Mouse (Mus musculus): ENCODE measurements around the gene Mia.
A peak's percentile ranks its signal among the peaks of the same experiment; 100 is the strongest.

Gene Mia

DNA sequence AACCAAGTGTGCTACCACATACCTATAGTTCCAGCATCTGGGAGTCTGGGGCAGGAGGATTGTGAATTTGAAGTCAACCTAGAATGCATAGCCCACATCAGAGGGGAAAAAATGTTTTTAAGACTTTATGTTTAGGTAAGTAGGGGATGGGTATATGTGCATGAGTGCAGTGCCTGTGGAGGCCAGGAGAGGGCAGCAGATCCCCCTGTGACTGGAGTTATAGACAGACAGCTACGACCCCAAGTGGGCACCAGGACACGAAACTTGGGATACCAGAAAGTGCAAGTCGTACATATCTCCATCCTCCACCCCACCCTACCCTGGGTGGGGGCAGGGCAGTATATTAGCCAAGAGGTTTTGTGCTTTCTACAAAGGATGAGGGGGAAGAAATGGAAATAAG lies 4.0 kb upstream of the Mia start:
- DNase-seq: peak; percentile 44 to 47

DNA sequence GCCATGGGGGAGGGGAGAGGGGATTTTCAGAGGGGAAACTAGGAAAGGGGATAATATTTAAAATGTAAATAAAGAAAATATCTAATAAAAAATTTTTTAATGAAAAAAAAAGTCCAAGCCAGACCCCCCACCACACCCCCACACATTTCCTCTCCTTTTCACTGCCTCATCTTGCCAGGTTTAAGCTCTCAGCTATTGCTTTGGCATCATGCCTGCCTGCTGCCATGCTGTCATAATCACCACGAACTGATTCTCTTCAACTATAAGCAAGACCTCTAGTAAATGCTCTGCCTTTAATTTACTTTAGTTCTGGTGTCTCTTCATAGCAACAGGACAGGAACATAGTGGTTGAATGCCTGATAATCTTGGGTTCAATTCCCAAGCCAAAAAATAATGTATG lies 1.5 kb upstream of the Mia start:
- no peak for DNase-seq

DNA sequence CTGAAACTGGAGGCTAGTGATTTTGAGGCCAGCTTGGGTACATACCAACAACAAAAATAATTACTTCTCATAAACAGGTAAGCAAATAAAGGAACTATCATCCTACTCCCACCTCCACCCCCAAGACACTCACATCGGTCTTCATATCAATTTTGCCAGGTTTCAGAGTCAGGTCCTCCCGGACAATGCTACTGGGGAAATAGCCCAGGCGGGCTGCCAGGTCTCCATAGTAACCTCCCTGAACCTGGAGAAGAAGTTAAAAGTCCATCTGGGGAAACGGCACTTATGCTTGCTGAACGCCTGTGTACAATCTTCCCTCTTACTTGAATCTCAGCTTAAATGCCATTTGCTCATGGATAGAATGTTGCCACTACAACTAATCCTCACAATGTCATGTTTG lies 921 bp downstream of the Mia start:
- DNase-seq: peak; percentile 93

DNA sequence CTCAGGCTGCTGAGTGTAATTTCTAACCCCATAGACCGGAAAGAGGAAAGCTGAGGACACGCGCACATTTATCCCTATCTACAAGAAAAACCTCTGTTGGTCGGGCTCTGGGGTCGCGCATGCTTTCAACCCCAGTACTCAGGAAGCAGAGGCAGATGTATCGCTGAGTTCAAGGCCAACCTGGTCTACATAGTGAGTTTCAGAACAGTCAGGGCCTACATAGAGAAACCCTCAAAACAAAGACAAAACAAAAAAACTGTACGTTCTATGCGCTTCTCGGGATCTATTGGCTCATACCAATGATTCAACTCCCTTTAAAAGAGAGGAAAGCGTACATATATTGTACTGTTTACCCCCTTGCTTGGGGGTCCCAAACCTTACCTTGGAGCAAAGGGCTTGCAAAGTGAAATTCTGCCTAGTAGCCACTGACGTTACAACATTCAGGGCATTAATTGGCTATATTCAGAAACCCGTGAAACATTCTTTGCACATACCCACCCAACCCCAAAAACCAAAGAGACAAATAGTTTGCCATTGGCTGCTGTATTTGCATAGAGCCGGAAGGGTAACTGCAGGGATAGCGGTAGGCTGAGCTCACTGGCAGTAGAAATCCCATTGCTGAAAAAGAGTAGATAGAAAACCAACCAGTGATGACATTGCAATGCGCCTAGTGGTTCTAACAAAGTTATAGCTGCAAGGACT lies 1.6 kb downstream of the Mia start:
- no peak for DNase-seq

DNA sequence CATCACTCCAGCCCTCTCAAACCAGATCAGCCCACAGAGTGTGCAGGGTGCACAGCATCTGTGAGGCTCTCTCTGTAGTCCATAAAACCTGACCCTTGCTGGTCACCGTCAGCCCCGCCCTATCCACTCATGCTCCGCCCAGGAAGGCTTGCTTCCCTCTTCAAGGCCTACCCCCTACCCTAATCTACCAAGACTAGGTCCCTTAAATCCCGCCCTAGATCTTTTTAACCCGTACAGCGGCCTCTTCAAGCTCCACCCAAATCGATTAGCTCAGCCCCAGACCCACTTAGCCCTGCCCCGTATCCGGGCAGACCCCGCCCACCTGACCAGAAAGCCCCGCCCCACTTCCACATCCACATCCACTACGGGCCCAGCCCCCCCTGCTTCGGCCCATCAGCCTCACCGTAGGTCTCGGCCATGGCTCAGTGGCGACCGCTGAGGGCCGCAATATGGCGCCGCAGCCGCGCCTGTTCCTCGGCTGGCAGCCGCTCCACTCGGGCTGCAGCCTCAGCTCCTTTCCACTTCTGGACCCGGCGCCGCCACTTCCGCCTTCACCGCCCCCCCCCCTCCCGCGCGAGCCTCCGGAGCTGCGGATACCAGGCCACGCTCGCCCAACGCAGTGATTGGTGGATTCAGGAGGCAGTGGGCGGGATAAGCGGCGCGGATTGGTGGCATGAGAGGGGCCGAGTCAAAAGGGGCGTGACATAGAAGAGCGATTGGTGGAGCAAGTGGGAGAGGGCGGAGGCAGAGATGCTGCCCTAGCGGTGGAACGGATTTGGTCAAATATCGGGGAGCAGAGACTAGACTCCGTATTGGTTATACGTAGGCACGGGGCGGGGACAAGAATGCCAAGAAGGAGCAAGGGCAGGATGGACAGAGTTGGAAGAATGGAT lies 2.4 kb downstream of the Mia start, which contains the start of gene Rab4b:
TSS of gene Rab4b (minus strand) at position 573 of the 893 bp plus-strand sequence.
- DNase-seq: peak; percentile 100

DNA sequence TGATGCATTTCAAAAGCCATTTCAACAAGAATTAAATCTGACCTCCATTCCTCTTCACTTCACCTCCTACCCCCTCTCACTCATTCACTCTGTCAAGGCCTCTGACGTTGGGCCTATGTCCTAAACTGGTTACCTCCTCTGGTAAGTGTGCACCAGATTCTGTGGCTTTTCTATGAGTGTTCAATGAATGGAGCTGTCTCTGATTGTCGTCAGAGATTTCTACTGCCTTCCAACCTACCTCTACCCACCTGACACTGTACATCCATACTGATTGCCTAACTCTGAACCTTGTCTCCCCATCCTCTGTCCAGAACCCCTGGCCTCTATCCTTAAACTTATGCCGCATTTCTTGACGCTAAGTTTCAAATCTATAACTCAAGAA lies 3.0 kb downstream of the Mia start:
- DNase-seq: no peak

DNA sequence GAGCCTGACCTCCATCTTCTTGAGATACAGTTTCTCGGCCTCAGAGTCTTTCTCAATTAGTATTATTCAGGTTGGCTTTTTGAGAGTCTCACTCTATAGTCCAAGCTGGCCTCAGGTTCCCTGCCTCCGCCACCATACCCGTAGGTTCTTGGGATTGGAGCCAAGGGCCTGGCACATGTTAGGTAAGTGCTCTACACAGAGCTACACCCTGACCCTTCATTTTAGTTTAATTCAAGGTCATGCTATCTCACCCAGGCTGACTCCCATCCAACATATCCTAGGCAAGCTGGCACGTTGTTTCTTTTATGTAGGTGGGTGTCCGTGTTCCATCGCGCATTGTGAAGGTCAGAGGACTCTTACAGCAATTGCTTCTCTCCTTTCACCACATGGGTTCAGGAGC lies 6.1 kb downstream of the Mia start:
- DNase-seq: no peak

DNA sequence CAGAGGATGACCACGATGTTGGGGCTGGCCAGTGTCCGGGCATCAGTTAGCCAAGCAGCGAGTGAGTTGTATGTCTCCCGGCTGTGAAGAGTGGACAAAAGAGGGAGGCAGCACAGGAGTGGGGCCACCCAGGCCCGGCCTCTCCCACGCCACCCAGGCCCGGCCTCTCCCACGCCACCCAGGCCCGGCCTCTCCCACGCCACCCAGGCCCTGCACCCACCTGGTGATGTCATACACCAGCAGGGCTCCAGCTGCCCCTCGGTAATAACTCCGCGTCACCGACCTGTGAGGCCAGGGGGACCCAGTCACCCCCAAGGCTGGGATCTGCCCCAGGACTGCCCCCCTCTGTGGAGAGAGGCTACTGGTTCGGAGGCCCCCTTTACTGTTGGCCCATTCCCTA lies 6.5 kb downstream of the Mia start:
- DNase-seq: no peak

DNA sequence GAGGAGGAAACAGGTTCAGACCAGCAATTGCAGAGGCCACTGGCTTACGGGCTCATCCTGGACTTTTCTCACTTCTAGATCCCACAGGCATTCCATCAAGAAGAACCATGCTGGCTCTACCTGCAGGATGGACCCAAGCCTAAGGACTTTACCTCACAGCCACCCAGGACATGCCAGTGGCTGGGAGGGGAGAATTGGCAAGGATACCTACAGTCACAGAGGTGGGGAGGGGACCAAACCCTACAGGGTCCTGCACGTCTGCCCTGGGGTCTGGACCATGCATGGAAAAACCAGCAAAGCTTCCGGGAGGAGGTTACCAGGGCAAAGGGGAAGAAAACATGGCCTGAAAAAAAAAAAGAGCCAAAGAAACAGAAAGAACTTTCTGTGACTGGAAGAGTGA lies 10.0 kb downstream of the Mia start:
- DNase-seq: no peak

DNA sequence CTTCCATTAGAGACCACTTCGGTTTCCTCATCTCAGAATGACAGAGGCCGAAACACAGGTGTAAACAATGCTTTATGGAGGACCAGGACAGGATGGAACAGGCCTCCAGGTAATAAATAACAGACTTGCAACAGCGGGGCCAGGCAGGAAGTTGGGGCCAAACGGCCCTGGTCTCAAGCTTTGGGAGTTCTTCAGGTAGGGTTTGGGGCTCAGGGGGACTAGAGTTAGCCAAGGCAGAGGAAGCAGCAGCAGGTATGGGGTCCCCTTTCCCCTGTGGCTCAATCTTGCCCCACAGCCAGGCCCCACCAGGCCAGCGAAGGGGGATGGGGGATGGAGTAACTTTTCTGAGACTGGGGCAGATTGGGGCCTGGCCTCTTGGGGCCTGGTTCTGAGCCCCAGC lies 12.6 kb downstream of the Mia start:
- peak in 1 of 2 experiments; percentile 61 for DNase-seq

DNA sequence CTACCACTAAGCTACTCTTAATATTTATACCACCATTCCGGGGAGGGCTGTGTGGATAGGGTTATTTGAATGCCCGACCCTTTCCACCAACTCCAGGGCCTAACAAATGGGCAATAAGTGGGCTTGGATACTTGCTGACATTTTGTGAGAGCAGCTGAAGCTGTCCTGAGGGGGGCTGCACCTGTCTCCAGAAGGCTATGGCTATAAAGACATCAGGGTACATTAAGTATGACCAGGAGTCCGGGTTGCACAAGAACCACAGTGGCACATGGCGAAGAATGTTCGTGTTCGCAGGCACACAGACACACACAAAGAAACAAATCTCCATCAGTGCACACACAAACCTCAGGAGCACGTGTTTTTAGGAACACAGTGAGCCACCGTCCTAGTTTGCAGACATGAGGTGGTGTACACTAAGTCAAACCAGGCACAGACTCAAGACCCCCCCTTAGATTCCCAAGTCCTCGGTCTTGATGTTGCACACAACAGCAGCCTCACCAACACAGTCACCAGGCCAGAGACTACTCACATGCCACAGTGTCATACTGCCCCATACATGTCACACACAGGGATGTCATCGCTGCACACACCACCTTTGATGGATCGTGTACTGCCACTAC lies 13.4 kb downstream of the Mia start:
- peak in 1 of 2 experiments; percentile 44 for DNase-seq

DNA sequence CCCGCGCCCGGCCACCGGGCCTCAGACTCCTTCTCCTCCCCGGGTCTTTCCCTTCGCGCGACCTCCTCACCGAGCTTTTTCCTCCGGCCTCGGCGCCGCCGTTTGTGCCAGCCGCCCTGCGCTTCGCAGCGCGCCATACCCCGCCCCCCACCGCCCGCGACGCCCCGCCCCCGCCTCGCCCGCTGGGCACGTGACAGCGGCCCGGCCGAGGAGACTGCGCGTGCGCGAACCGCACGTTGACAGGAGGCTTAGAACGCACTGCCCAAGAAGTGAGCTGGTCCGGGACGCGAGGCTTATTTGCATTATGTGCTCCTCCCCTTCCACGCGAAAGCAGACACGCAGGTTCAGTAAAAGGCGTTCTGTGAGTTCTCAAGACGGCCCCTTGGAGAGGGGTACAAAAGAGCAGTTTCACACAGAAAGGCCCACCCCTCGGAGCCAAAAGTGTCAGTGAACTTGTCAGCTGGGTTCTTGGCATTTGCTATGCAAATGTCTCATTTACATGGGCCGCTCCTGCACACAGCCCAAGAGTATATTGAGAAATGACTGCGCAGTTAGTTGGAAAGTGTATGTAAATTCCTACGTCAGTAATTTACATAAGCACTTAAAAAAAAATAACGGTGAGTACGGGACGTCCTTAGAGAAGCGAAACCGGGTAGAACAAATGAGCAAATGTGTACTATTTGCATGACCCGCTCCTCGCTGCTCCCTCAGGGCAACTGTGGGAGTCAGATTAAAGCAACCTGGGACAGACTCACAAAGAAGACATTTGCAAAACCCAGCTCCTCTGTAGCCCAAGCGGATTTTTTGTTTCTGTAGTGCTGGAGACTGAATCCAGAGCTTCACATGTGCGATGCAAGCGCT lies 14.1 kb downstream of the Mia start, which contains the start of gene Egln2:
TSS of gene Egln2 (minus strand) at position 189 of the 861 bp plus-strand sequence.
- peak; percentile 97 to 98 for DNase-seq

DNA sequence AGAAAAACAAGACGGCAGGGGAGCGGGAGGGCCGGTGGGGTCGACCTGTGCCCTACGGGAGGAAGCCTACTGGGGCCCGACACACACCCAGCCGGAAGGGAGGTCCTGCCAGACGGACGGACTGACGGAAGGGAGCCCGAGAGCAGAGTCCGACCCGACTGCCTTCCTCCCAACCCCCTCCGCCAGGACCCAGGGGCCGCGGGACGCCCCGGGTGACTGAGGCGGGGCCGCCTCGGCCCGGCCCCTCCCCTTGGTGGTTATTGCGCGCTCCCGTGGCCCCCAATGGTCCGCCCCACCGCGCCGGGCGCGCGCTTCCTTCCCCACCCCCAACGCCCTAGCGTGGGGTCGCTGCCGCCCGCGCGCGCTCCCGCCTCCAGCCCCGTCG lies 14.7 kb downstream of the Mia start:
- peak; percentile 91 to 97 for DNase-seq

DNA sequence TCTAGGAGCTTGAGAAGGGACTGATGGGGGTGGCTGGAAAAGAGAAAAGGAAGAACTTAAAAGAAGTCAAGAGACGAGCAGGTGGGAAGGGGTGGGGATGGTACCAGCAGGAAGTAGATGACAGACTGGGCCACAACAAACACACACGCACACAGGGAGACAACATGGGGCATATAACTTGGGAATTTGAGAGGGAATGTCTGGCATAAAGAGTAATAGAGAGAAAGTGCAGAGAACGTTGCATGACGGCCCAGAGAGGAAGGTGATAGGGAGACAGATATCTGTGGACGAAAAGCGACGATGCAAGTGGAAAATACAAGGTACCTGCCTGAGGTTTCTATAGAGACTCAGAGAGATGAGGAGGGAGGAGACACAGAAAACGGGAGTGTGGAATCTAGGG lies 15.3 kb downstream of the Mia start:
- no peak for DNase-seq

DNA sequence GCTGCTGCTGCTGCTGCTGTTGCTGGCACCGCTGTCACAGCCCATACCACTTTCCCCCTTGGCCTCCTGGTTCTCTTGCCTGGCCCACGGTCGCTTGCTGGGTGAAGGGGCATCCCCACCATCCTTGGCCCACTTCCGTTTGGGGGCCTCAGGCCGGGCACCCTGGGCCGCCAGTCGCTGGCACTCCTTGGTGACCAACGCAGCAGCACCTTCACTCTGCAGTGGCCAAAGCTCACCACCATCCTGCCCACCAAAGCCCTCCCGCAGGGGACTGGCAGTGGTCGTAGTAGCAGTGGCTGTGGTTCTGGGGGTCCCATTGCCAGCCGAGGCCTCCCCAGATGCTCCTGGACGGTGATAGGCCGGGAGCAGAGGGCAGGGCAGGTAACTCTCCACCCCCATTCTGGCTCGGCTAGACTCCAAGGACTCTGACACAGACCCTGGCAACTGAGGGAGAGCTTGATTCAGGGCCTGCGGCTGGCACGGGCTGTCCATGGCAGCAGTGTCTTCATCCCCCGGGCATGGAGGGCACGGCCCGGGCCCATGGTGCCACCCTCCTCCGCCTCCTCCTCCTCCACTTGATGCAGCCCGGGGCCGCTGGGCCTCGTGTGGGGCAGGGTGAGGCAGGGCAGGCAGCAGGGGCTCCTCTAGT lies 15.8 kb downstream of the Mia start:
- DNase-seq: peak; percentile 58 to 80

DNA sequence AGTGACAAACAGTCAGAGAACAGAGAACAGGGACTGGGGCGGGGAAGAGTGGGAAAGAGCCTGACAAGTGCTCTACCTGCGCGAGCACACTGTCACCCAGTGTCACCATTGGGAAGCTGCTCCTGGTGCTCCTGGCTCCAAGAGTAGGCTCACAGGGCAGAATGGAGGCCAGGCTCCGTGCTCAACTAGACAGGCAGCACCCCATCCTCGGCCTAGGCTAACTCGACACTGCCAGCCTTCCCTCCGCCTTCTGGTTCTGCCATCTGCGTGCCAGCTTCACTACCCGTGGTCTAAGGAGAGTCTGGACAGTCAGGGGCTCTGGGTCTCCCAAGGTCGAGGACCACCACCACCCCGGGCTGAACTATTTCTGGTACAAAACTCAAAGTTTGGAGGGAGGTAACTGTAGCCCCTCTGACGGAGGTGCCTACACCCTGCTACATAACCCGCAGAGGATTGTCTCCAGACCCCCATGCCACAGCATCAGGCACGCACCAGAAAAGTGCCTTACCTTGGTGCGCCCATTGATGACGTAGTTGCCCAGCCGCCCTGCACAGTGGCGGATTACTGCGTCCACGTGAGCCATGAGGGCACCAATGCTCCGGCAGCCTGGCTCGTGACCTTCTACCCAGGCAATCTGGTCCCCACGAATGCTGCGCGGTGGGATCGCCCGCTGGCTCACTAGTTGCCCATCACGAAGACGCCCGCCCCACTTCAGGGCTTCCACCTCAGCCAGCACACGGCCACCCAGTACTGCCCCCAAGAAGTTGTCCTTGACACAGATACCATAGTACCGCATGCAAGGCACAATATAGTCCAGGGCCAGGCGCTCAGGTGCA lies 16.6 kb downstream of the Mia start:
- DNase-seq: peak in 1 of 2 experiments; percentile 77

DNA sequence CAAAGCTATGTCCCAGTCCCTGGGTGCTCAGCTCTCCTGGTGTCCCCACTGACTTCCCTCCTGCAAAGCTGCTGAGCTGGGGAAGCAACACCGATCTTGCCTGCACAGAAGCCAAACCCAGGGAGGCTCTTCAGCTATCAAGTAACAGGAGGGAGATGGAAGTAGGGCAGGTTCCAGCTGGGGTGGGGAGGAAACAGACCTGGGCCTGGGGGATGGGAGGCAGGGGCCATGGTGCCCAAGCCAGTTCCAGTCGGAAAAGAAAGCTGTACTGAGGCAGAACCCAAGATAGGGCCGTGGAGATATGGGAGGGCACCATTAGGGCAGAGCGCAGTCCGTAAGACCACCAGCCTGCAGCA lies 17.5 kb downstream of the Mia start:
- peak in 1 of 2 experiments; percentile 37 for DNase-seq

DNA sequence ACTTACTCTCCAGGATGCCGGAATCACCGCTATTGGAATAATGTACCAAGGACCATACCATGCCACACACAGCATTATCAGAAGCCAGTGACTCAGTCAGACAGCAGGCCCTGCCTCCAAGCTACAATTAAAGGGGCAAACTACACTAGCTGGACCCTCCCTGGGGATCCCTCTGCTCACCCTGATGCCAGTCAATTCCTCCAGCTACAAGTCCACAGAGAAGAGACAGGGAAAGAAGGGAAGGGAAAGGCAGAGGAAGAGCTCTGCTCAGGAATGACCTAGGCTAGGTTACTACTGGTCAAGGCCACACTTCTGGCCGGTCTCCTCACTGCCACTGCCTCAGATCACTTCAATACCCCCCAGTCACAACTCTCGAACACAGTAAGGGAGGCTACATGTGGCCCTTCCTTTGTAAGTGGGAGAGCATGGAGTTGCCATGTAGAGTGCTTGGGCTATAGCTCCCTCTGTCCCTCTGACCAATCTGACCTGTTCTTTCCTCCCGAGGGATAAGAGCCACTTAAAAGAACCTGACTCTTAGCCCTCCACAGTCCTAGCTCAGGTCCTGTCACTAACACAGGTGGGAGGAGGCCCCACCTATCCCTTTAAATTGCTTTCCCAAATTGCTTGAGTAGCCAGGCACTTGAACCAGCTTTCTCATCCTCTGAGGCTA lies 18.0 kb downstream of the Mia start:
- no peak for DNase-seq

DNA sequence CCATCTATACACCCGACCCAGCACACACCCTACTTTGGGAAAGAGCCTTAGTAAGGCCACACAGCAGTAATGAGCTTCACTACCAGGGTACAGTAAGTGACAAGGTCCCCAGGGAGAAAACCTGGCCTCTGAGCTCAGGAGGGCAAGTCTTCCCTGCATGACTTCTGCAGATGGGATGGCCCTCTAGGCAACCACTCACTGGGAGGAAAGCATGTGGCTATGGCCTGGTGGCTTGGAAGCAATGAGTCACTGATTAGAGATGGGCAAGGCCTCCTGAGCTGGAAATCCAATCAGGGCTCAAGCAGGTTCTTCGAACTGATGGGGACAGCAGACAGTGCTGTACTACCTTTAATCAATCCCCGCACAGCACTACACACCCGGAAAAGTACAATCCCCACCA lies 19.2 kb downstream of the Mia start:
- peak in 1 of 2 experiments; percentile 61 for DNase-seq

DNA sequence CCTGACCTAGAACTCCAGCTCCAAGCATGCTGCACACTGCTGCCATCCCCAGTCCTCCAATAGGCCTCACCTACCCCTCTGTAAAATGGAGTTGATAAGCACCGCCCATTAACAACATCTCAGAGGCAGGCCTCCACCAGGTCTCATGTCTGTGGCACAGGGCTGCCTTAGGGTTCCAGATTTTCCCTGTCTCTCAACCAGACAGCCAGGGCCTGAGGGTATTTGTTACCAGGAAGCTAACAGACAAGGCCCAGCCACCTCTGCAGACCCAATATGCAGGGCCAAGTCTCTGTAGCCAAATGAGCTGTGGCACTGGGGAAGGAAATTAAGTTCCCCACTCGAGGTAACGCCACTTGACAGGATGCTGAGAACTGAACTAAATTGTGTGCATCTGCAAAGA lies 20.0 kb downstream of the Mia start:
- DNase-seq: peak in 1 of 2 experiments; percentile 34

DNA sequence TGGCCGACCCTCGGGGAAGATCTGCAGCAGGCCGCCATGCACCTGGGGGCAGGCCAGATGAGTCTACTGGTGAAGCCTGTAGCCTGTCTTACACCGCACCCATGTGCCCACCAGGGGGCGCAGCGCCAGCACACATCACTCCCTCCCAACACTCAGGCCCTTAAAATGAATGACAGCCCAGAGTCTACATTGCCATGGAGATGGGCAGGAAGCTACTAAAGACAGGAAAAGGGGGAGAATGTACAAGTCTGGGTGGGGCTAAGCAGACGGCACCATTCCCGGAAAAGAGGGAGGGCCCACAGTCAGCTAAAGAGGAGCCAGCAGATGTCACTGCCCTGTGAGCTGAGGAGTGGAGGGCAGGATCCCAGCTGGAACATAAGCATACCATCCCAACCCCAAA lies 21.1 kb downstream of the Mia start:
- peak; percentile 92 to 94 for DNase-seq

Data from kidney, postnatal 25 days (tissue).